Mouse (Mus musculus) liver, embryonic 14.5 days (tissue): ENCODE results near the gene Ginm1.

Source experiments
- CTCF ChIP-seq: IDR thresholded peaks from 2 replicates; pipeline ENCODE4 v1.5.1; 2016; ENCODE audit warnings: antibody characterized with exemption, low read depth, control low read depth
- EP300 ChIP-seq: IDR thresholded peaks from 2 replicates; pipeline ENCODE4 v1.6.1; 2016; ENCODE audit warnings: antibody characterized with exemption, low read depth

DNA sequence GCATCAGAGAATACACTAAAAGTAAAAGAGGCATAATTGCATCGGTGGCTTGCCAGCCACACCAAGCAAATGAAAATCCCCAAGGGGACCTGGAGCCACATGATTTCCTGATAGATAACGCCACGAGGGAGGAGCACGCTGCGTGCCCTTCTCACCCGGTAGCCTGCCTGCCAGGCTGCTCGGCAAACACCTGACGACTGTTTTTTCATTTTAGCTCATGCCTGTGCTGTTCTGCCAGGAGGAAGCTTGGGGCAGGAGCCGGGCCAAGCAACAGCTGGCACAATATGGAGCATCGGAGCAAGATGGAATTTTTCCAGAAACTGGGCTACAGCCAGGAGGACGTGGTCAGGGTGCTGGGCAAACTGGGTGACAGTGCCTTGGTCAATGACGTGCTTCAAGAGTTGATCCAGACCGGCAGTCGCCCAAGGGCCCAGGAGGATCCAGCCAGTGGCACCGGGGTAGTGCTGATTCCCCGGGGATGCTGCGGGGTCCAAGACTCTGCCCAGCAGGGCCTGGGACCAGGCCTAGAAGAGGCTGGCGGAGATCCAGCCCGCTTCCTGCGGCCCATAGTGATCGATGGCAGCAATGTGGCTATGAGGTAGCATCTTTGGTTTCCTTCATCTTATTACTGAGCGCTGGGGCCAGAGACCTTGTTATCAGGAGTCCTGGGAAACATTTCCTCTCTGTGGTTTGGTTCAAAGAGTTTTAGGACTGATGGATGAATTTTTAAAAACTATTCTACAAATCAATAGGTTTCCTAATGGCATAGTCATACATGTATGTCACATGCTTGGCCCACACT is 47.1 kb upstream of the Ginm1 start:
- TF ChIP-seq CTCF = no peak
- TF ChIP-seq EP300 = no peak
